ENCODE assay signal across 9 mouse cellular contexts in genomic region chr14:48246236-48246635, GRCm38 (mm10).
DNase-seq lines count a peak whose midpoint lies in the region; ATAC-seq and TF ChIP-seq lines count a peak whose summit lies in the region.
"Had no signal": no experiment of that assay in that cellular context is flagged by ENCODE, and none has a peak within 500 bp of the region (broad histone marks: within the 10 kb centered on the region; RNA-seq: fewer than 3 reads in every experiment).

No protein-coding gene starts in this region.

- H3K4me1 ChIP-seq in lung, postnatal 0 days (ENCODE audit: insufficient read depth, low read depth, low read length) = no peaks in the 10 kb centered on the region
- peaks cover 19% of the 10 kb centered on the region for H3K4me1 ChIP-seq in thymus, adult 2 months (replicated peaks; ENCODE audit: control insufficient read depth, insufficient read depth, low read length)
- H3K4me1 ChIP-seq in forebrain, embryonic 10.5 days = peaks cover 1% of the 10 kb centered on the region; the same call in 1 of the 2 replicates

- no peak overlapping the region for H3K27ac ChIP-seq in lung, postnatal 0 days (ENCODE audit: low read length)
- H3K27ac ChIP-seq in thymus, adult 2 months (ENCODE audit: control insufficient read depth, insufficient read depth, low read length) = peak overlapping the region; percentile 33; the same call in 1 of the 2 replicates
- no peak overlapping the region for H3K27ac ChIP-seq in forebrain, embryonic 10.5 days
- H3K27ac ChIP-seq: neural tube, embryonic 13.5 days had no signal

- no peaks in the 10 kb centered on the region for H3K9me3 ChIP-seq in lung, postnatal 0 days (ENCODE audit: low read length)
- no peaks in the 10 kb centered on the region for H3K9me3 ChIP-seq in forebrain, embryonic 10.5 days
- H3K9me3 ChIP-seq: neural tube, embryonic 13.5 days had no signal

- no peaks in the 10 kb centered on the region; the same call in 1 of the 2 replicates for H3K36me3 ChIP-seq in lung, postnatal 0 days (ENCODE audit: insufficient read depth, low read length)
- H3K36me3 ChIP-seq in thymus, adult 2 months (ENCODE audit: control insufficient read depth, insufficient read depth, low read length) = no peaks in the 10 kb centered on the region
- peaks cover 5% of the 10 kb centered on the region for H3K36me3 ChIP-seq in forebrain, embryonic 10.5 days (replicated peaks)
- H3K36me3 ChIP-seq: neural tube, embryonic 13.5 days had no signal

- no peak overlapping the region for H3K9ac ChIP-seq in lung, postnatal 0 days (replicated peaks; ENCODE audit: low read depth)
- H3K9ac ChIP-seq: neural tube, embryonic 13.5 days had no signal

- H3K4me2 ChIP-seq in lung, postnatal 0 days (replicated peaks; ENCODE audit: low read depth, low read length) = no peak overlapping the region
- H3K4me2 ChIP-seq: neural tube, embryonic 13.5 days had no signal

- no peak for TF ChIP-seq CTCF in lung, postnatal 0 days (IDR thresholded peaks at IDR 0.05)
- TF ChIP-seq CTCF in thymus, adult 2 months (IDR thresholded peaks at IDR 0.05; ENCODE audit: borderline replicate concordance, control insufficient read depth, extremely low read depth, insufficient read depth, low read length, poor library complexity) = no peak

- ATAC-seq in lung, postnatal 0 days = peak; percentile 65

- TF ChIP-seq POLR2A in thymus, adult 2 months (IDR thresholded peaks at IDR 0.05; ENCODE audit: control insufficient read depth, extremely low read depth, insufficient read depth, low read length, poor library complexity) = peak; percentile 17; the same call in 1 of the 2 replicates

- 26% methylated on average over 3 of the region's 3 CpGs for WGBS in lung, postnatal 0 days
- WGBS in thymus, adult 2 months = 3% methylated on average over 3 of the region's 3 CpGs
- 90% methylated on average over 3 of the region's 3 CpGs for WGBS in forebrain, embryonic 10.5 days

- no peaks in the 10 kb centered on the region for H3K27me3 ChIP-seq in lung, postnatal 0 days (replicated peaks; ENCODE audit: insufficient read depth, low read length)
- H3K27me3 ChIP-seq in thymus, adult 2 months (ENCODE audit: control insufficient read depth, insufficient read depth, low read length) = no peaks in the 10 kb centered on the region
- H3K27me3 ChIP-seq in forebrain, embryonic 10.5 days (ENCODE audit: poor library complexity, severe bottlenecking) = no peaks in the 10 kb centered on the region
- H3K27me3 ChIP-seq: neural tube, embryonic 13.5 days had no signal

- TF ChIP-seq EP300 in lung, postnatal 0 days (IDR thresholded peaks at IDR 0.05) = no peak

- DNase-seq in cerebellum, postnatal 25 days = peak; percentile 24 to 44
- DNase-seq in cerebellum, adult 9-10 months = no peak
- peak; percentile 52 to 54 for DNase-seq in spleen, postnatal 36 days (ENCODE audit: low spot score in 2 of 2)
- no peak for DNase-seq in spleen, postnatal 14 days (ENCODE audit: low spot score in 2 of 2)
- DNase-seq in lung, postnatal 0 days (ENCODE audit: low spot score) = peak; percentile 12
- peak; percentile 69 for DNase-seq in thymus, adult 2 months
- DNase-seq in adrenal gland, postnatal 25 days = no peak
- no peak for DNase-seq in forebrain, embryonic 10.5 days (ENCODE audit: extremely low spot score, low spot score)

- H3K4me3 ChIP-seq in lung, postnatal 0 days (ENCODE audit: low read depth, low read length) = no peak overlapping the region
- no peak overlapping the region for H3K4me3 ChIP-seq in thymus, adult 2 months (ENCODE audit: control insufficient read depth, insufficient read depth, low read length)
- H3K4me3 ChIP-seq in forebrain, embryonic 10.5 days = no peak overlapping the region
- H3K4me3 ChIP-seq: neural tube, embryonic 13.5 days had no signal

Comparison
In these comparisons a context has a peak if more than half of its experiments do, and no peak if none do; other contexts are left out.
1. DNase-seq: peak in cerebellum, postnatal 25 days (2 of 2), spleen, postnatal 36 days (2 of 2), lung, postnatal 0 days (single experiment) and thymus, adult 2 months (single experiment); none in cerebellum, adult 9-10 months (single experiment), spleen, postnatal 14 days (0 of 2), adrenal gland, postnatal 25 days (single experiment) and forebrain, embryonic 10.5 days (single experiment).